Mouse (Mus musculus): ENCODE data around the gene Cnst. TPM values are rescaled to one million over a fixed set of nuclear protein-coding genes. Genes with fewer than 3 reads are reported as not detected.

Gene Cnst
- polyA plus RNA-seq, 1 experiment from 2014 or later: 25.0 TPM

DNA sequence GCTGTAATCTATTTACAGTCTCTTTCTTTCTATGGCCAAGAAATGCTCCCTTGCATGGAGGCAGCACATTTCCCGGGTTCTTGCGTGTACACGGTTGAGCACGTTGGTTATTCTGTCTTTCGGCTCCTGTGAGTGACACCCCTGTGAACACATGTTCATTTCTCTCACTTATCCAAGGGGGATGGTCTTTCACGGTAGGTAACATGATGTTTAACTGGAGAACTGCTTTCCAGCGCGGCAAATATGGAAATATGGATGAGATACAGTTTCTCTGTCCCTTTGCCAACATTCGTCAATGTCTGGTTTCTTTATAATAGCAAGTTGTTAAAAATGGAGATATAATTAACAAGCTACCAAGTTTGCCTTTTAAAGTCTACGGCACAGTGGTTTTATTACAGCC, 35.3 kb downstream of the Cnst start:
- Histone ChIP-seq H3K27me3 (no peaks in the 10 kb centered on the region), H3K9ac (no peak overlapping the region), H3K4me1 (peaks cover 4% of the 10 kb centered on the region), H3K4me3 (no peak overlapping the region), H3K9me3 (no peaks in the 10 kb centered on the region), H3K36me3 (peaks cover 14% of the 10 kb centered on the region; the same call in 1 of the 2 replicates), H3K4me2 (replicated peaks) (no peak overlapping the region), H3K27ac (no peak overlapping the region)
- WGBS: 87% methylated on average over 10 of the region's 10 CpGs
- ATAC-seq (ENCODE audit: insufficient number of reproducible peaks, insufficient read depth, low FRiP score, low TSS enrichment): no peak

DNA sequence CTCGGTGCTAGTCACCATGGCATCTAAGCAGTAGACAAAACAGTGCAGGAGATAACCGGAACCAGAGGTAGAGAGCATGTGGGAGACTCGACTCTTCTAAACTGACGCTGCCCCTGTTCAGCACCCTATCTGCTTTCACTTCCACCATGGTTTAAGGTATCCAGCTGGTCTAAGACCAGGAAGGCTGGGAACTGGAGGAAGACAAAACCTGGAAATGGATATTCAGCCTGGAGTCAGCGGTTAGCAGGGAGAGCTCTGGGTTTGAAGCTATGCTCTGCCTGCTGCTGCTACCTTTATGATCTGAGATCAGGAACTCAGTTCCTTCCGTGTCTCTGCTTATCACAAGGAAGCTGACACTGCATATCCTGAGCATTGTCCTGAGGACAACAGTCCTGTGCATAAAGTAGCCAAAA, 35.9 kb downstream of the Cnst start:
- Histone ChIP-seq H3K4me1 (peaks cover 10% of the 10 kb centered on the region), H3K27ac (no peak overlapping the region), H3K27me3 (no peaks in the 10 kb centered on the region), H3K36me3 (peaks cover 14% of the 10 kb centered on the region; the same call in 1 of the 2 replicates), H3K9me3 (no peaks in the 10 kb centered on the region), H3K4me3 (no peak overlapping the region), H3K9ac (no peak overlapping the region), H3K4me2 (replicated peaks) (no peak overlapping the region)
- 50% methylated on average over 6 of the region's 6 CpGs for WGBS
- no peak for ATAC-seq (ENCODE audit: insufficient number of reproducible peaks, insufficient read depth, low FRiP score, low TSS enrichment)

GRCm38 (mm10) chr1:179583090-179583489, 36.9 kb downstream of the Cnst start:
- Histone ChIP-seq H3K4me1 (peaks cover 12% of the 10 kb centered on the region), H3K4me3 (no peak overlapping the region), H3K9ac (no peak overlapping the region), H3K4me2 (replicated peaks) (no peak overlapping the region), H3K9me3 (no peaks in the 10 kb centered on the region), H3K36me3 (peaks cover 14% of the 10 kb centered on the region; the same call in 1 of the 2 replicates), H3K27me3 (no peaks in the 10 kb centered on the region), H3K27ac (no peak overlapping the region)
- 89% methylated on average over 3 of the region's 3 CpGs for WGBS
- ATAC-seq (ENCODE audit: insufficient number of reproducible peaks, insufficient read depth, low FRiP score, low TSS enrichment): no peak

GRCm38 (mm10) chr1:179584220-179584619, 38.0 kb downstream of the Cnst start:
- H3K27me3 ChIP-seq: no peaks in the 10 kb centered on the region
- H3K36me3 ChIP-seq: peaks cover 10% of the 10 kb centered on the region; the same call in 1 of the 2 replicates
- H3K4me2 ChIP-seq (replicated peaks): no peak overlapping the region
- peaks cover 12% of the 10 kb centered on the region for H3K4me1 ChIP-seq
- 86% methylated on average over 4 of the region's 4 CpGs for WGBS
- H3K9ac ChIP-seq: no peak overlapping the region
- H3K27ac ChIP-seq: no peak overlapping the region
- no peak for ATAC-seq (ENCODE audit: insufficient number of reproducible peaks, insufficient read depth, low FRiP score, low TSS enrichment)
- H3K9me3 ChIP-seq: no peaks in the 10 kb centered on the region
- H3K4me3 ChIP-seq: no peak overlapping the region

- Histone ChIP-seq H3K9me3 (no peaks in the 10 kb centered on the region), H3K4me3 (no peak overlapping the region), H3K4me2 (replicated peaks) (no peak overlapping the region), H3K4me1 (peaks cover 12% of the 10 kb centered on the region), H3K27ac (no peak overlapping the region), H3K9ac (no peak overlapping the region), H3K36me3 (no peaks in the 10 kb centered on the region), H3K27me3 (no peaks in the 10 kb centered on the region)
- 77% methylated on average over 9 of the region's 9 CpGs for whole genome bisulfite sequencing
- ATAC-seq (ENCODE audit: insufficient number of reproducible peaks, insufficient read depth, low FRiP score, low TSS enrichment): no peak
Observed at GRCm38 (mm10) chr1:179585646-179586045, 39.5 kb downstream of the Cnst start.

GRCm38 (mm10) chr1:179586430-179587095, 40.4 kb downstream of the Cnst start:
- Histone ChIP-seq H3K9me3 (no peaks in the 10 kb centered on the region), H3K4me1 (peaks cover 12% of the 10 kb centered on the region), H3K36me3 (no peaks in the 10 kb centered on the region), H3K27me3 (no peaks in the 10 kb centered on the region), H3K4me2 (replicated peaks) (no peak overlapping the region), H3K27ac (no peak overlapping the region), H3K9ac (no peak overlapping the region), H3K4me3 (no peak overlapping the region)
- ATAC-seq (ENCODE audit: insufficient number of reproducible peaks, insufficient read depth, low FRiP score, low TSS enrichment): no peak
- WGBS: 19% methylated on average over 3 of the region's 3 CpGs

DNA sequence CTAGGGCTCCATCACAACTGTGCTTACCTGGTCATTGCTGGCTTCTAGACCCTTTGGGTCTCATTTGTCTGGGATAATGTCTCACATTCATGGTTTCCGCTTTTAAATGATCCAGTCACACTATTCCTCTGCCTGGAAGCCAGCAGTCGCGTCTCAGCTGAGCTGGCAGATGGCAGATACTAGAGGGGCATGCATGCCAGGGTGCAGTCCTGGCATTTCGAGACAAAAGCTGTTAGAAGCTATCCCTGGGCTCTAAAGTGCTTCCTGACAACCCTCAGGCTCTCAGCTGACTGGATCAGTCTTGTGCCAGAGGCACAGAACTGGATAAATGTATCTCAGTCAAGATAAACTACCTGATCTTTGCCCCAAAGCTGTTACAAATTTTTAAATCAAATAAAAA, 42.1 kb downstream of the Cnst start:
- peaks cover 12% of the 10 kb centered on the region for H3K4me1 ChIP-seq
- no peak for ATAC-seq (ENCODE audit: insufficient number of reproducible peaks, insufficient read depth, low FRiP score, low TSS enrichment)
- H3K27ac ChIP-seq: no peak overlapping the region
- H3K9ac ChIP-seq: no peak overlapping the region
- H3K4me2 ChIP-seq (replicated peaks): no peak overlapping the region
- WGBS: 74% methylated on average over 4 of the region's 4 CpGs
- 0 out of 2 replicates have a peak, but pooled peaks cover 7% of the 10 kb centered on the region for H3K36me3 ChIP-seq
- no peaks in the 10 kb centered on the region for H3K9me3 ChIP-seq
- H3K4me3 ChIP-seq: no peak overlapping the region
- H3K27me3 ChIP-seq: no peaks in the 10 kb centered on the region

DNA sequence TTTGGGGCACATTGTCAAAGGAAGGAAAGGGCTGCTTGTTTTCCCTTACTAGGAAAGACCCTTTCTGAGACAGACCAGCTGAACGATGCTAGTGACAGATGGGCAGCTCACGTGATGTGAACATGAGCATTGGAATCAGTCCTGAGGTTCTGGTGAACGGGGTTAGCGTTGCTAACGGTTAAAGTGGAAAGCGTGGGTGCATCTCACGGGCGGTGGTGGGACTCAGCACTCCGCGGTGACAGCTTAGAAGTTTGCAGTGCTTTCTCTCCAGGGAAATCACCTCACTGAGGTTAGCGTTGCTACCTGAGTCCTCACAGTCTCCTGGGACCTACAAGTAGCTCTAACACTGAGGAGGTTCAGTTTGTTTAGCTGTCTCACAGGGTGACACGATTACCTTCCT, 45.5 kb downstream of the Cnst start:
- Histone ChIP-seq H3K36me3 (0 out of 2 replicates have a peak, but pooled peaks cover 7% of the 10 kb centered on the region), H3K9me3 (no peaks in the 10 kb centered on the region), H3K4me1 (peaks cover 6% of the 10 kb centered on the region; the same call in 1 of the 2 replicates), H3K27ac (no peak overlapping the region), H3K4me3 (no peak overlapping the region), H3K9ac (no peak overlapping the region), H3K27me3 (no peaks in the 10 kb centered on the region), H3K4me2 (replicated peaks) (no peak overlapping the region)
- ATAC-seq (ENCODE audit: insufficient number of reproducible peaks, insufficient read depth, low FRiP score, low TSS enrichment): no peak
- WGBS: 82% methylated on average over 12 of the region's 12 CpGs

DNA sequence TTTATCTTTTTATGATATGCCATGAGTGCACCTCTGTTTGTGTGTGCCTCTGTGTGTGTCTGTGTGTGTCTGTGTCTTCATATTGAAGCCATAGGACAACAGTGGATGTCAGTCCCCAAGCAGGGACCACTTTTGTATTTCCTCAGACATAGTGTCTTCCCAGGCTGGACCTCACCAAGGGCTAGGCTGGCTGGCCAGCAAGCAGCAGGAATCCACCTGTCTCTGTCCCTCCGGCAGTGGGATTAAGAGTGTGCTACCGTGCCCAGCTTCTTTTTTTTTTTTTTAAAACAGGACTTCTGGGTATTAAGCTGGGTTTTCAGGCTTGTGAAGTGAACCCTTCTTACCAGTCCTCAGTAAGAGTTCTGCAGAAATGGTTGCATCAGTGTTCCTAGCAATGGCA, 46.0 kb downstream of the Cnst start:
- Histone ChIP-seq H3K27ac (no peak overlapping the region), H3K4me3 (no peak overlapping the region), H3K9ac (no peak overlapping the region), H3K27me3 (no peaks in the 10 kb centered on the region), H3K36me3 (peaks cover 7% of the 10 kb centered on the region; the same call in 1 of the 2 replicates), H3K9me3 (no peaks in the 10 kb centered on the region), H3K4me1 (peaks cover under 1% of the 10 kb centered on the region; the same call in 1 of the 2 replicates), H3K4me2 (replicated peaks) (no peak overlapping the region)
- ATAC-seq (ENCODE audit: insufficient number of reproducible peaks, insufficient read depth, low FRiP score, low TSS enrichment): no peak
- 80% methylated on average over 2 of the region's 2 CpGs for WGBS

GRCm38 (mm10) chr1:179592972-179593371, 46.8 kb downstream of the Cnst start:
- Histone ChIP-seq H3K27me3 (no peaks in the 10 kb centered on the region), H3K4me3 (no peak overlapping the region), H3K9ac (no peak overlapping the region), H3K9me3 (no peaks in the 10 kb centered on the region), H3K4me1 (no peaks in the 10 kb centered on the region; the same call in 1 of the 2 replicates), H3K36me3 (peaks cover 7% of the 10 kb centered on the region; the same call in 1 of the 2 replicates), H3K27ac (no peak overlapping the region), H3K4me2 (replicated peaks) (no peak overlapping the region)
- no peak for ATAC-seq (ENCODE audit: insufficient number of reproducible peaks, insufficient read depth, low FRiP score, low TSS enrichment)
- WGBS: 71% methylated on average over 7 of the region's 7 CpGs

- no peak overlapping the region for H3K9ac ChIP-seq
- no peak overlapping the region for H3K27ac ChIP-seq
- no peaks in the 10 kb centered on the region; the same call in 1 of the 2 replicates for H3K36me3 ChIP-seq
- no peaks in the 10 kb centered on the region for H3K4me1 ChIP-seq
- ATAC-seq (ENCODE audit: insufficient number of reproducible peaks, insufficient read depth, low FRiP score, low TSS enrichment): no peak
- H3K27me3 ChIP-seq: no peaks in the 10 kb centered on the region
- H3K4me2 ChIP-seq (replicated peaks): no peak overlapping the region
- H3K9me3 ChIP-seq: no peaks in the 10 kb centered on the region
- H3K4me3 ChIP-seq: no peak overlapping the region
- 88% methylated on average over 6 of the region's 6 CpGs for WGBS
Observed at GRCm38 (mm10) chr1:179598386-179598785, 52.2 kb downstream of the Cnst start.

GRCm38 (mm10) chr1:179604526-179604925, 58.4 kb downstream of the Cnst start:
- H3K9me3 ChIP-seq: no peaks in the 10 kb centered on the region
- no peaks in the 10 kb centered on the region; the same call in 1 of the 2 replicates for H3K36me3 ChIP-seq
- H3K9ac ChIP-seq: no peak overlapping the region
- H3K4me1 ChIP-seq: no peaks in the 10 kb centered on the region
- H3K27ac ChIP-seq: no peak overlapping the region
- ATAC-seq (ENCODE audit: insufficient number of reproducible peaks, insufficient read depth, low FRiP score, low TSS enrichment): no peak
- no peak overlapping the region for H3K4me3 ChIP-seq
- H3K4me2 ChIP-seq (replicated peaks): no peak overlapping the region
- H3K27me3 ChIP-seq: no peaks in the 10 kb centered on the region
- WGBS: 64% methylated on average over 3 of the region's 3 CpGs
